Mouse (Mus musculus) CH12.LX (cell line): ENCODE measurements at regions not wholly inside any gene's neighbourhood (a gene's known extent, or its start where the extent isn't known, plus 50 kb on each side); places are given as distances from the start of the nearest gene placed in this dataset.

Experiments
- BHLHE40 ChIP-seq: IDR thresholded peaks from 2 replicates; pipeline ENCODE4 v1.6.1; 2011; ENCODE audit warnings: mild to moderate bottlenecking, low read depth, low read length, improper control_type of control experiment
- CHD2 ChIP-seq: IDR thresholded peaks from 2 replicates; pipeline ENCODE4 v1.6.1; 2011; ENCODE audit warnings: low read length, improper control_type of control experiment
- CTCF ChIP-seq, 2 experiments: IDR thresholded peaks in 1 of 2; conservative IDR thresholded peaks in 1 of 2; 2 replicates each; pipeline ENCODE4 v1.5.1; 2011 to 2012; ENCODE audit warnings: low read depth in 2 of 2, low read length in 2 of 2, improper control_type of control experiment in 1 of 2, inconsistent platforms in 1 of 2, mild to moderate bottlenecking in 1 of 2, moderate library complexity in 1 of 2
- EP300 ChIP-seq: IDR thresholded peaks from 2 replicates; pipeline ENCODE4 v1.6.1; 2011; ENCODE audit warnings: low read length, improper control_type of control experiment
- IRF4 ChIP-seq: IDR thresholded peaks from 2 replicates; pipeline ENCODE4 v1.6.1; 2014; ENCODE audit warnings: low read depth, mild to moderate bottlenecking, inconsistent platforms, low read length, improper control_type of control experiment
- KAT2A ChIP-seq: IDR thresholded peaks from 2 replicates; pipeline ENCODE4 v1.6.1; 2012; ENCODE audit warnings: low read length, improper control_type of control experiment, inconsistent platforms; ENCODE audit not compliant: insufficient replicate concordance
- MAFK ChIP-seq: IDR thresholded peaks from 2 replicates; pipeline ENCODE4 v1.6.1; 2011; ENCODE audit warnings: low read length, improper control_type of control experiment; ENCODE audit not compliant: insufficient replicate concordance
- MXI1 ChIP-seq: IDR thresholded peaks from 2 replicates; pipeline ENCODE4 v1.6.1; 2011; ENCODE audit warnings: mild to moderate bottlenecking, low read depth, low read length, improper control_type of control experiment
- POLR2A ChIP-seq: IDR thresholded peaks from 2 replicates; pipeline ENCODE4 v1.6.1; 2011; ENCODE audit warnings: low read depth, mild to moderate bottlenecking, improper control_type of control experiment, low read length
- RCOR1 ChIP-seq: conservative IDR thresholded peaks from 2 replicates; pipeline ENCODE4 v1.6.1; 2012; ENCODE audit warnings: low read depth, mild to moderate bottlenecking, inconsistent platforms, low read length, improper control_type of control experiment
- SMC3 ChIP-seq: IDR thresholded peaks from 2 replicates; pipeline ENCODE4 v1.6.1; 2011; ENCODE audit warnings: low read depth, low read length, improper control_type of control experiment
- TBP ChIP-seq: conservative IDR thresholded peaks from 2 replicates; pipeline ENCODE4 v1.6.1; 2011; ENCODE audit warnings: low read depth, low read length, improper control_type of control experiment
- ZMIZ1 ChIP-seq: IDR thresholded peaks from 2 replicates; pipeline ENCODE4 v1.6.1; 2012; ENCODE audit warnings: low read depth, mild to moderate bottlenecking, inconsistent platforms, low read length, improper control_type of control experiment
- ZNF384 ChIP-seq: IDR thresholded peaks from 2 replicates; pipeline ENCODE4 v1.6.1; 2012; ENCODE audit warnings: low read depth, low read length, improper control_type of control experiment, inconsistent platforms

GRCm38 (mm10) chr3:134145935-134146334 lies 90.3 kb upstream of the Cxxc4 start:
- no peak for TF ChIP-seq CTCF (conservative IDR thresholded peaks at IDR 0.05 in 1 of 2, IDR thresholded peaks at IDR 0.05 in 1 of 2; ENCODE audit: low read depth in 2 of 2, low read length in 2 of 2)
- TF ChIP-seq EP300: no peak
- no peak for TF ChIP-seq POLR2A
- TF ChIP-seq SMC3: no peak
- TF ChIP-seq KAT2A: no peak
- TF ChIP-seq ZNF384: no peak
- no peak for TF ChIP-seq RCOR1
- no peak for TF ChIP-seq MXI1
- TF ChIP-seq ZMIZ1: no peak
- no peak for TF ChIP-seq TBP
- TF ChIP-seq MAFK: no peak
- TF ChIP-seq IRF4: no peak
- no peak for TF ChIP-seq CHD2
- TF ChIP-seq BHLHE40: no peak
